Mouse (Mus musculus): ENCODE measurements around the gene Gm15097.
A peak's percentile ranks its signal among the peaks of the same experiment; 100 is the strongest.
"Not testable (repeated sequence)": the region's sequence is repeated elsewhere in the genome, so short reads cannot be mapped to it uniquely, and the experiment has no call there.

The Gm15097 gene

GRCm38 (mm10) chrX:149784173-149784572 is at the start of gene Gm15097:
TSS of gene Gm15097 (plus strand) at chrX:149784473.
- DNase-seq = not testable (repeated sequence)

GRCm38 (mm10) chrX:149762853-149763252 is 21.4 kb upstream of the Gm15097 start:
- peak; percentile 1 for DNase-seq

DNA sequence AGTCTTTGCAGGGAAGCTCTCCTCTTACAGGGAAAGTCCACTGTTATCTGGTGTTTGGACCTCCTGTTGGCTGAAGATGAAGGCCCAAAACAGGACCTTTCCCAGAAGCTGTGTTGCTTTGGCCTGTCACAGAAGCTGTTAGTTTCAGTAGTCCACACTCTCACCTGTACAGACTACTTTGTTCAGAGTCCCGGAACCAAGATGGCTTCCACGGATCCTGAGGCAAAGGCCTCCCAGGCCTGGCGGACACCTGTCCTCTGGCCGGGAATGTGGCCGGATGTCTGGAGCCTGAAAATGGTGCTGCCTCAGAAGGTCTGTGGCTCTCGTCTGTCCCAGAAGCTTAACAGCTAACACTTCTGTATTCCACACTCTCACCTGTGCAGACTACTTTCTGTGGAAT is 26.9 kb downstream of the Gm15097 start:
- DNase-seq = not testable (repeated sequence)

Data from right cerebral cortex, postnatal 4 days (tissue).